Mouse (Mus musculus): Measurements from ENCODE around the gene Git1.

DNA sequence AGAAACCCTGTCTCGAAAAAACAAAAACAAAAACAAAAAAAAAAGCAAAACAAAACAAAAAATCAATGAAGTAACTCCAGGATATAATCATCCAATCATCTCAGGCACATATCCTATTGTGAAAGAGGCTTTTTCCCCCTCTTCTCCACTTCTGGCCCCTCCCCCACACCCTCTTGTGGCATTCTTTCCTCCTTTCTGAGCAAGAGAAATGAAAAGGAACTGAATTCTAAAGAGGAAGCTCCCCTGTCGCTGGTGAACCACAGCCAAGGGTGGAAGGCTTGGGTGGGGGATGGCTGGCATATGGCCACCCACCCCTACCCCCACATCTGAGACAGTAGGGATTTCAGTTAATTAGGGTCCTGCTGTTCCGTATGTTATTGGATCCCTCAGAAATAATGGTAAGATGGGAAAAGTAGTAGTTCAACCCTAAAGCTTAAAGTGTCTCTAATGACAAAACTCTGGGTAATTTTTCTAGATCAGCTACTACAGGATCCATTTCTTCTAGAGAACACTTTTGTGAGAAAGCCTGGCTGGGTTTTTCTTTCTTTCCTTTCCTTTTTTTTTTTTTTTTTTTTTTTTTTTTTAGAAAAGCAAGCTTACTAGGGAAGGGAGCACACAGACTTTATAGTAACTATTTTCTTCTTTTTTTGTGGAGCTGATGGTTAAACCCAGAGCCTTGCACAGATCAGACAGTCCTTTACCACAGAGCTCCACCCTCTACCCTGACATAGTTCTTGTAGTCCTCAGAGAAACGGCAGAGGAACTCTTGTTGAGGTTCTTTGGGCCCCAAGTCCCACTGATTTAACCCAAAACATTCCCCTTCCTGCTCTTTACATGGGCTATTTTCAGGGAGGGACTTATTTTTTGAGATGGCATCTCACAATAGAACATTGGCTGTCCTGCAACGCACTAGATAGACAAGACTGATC lies 27.5 kb downstream of the Git1 start:
- TF ChIP-seq CTCF (IDR thresholded peaks at IDR 0.05; ENCODE audit: borderline replicate concordance, insufficient read depth, low read length), result no peak
- TF ChIP-seq POLR2A (IDR thresholded peaks at IDR 0.05; ENCODE audit: low read depth, low read length), result no peak
